Mouse (Mus musculus) WW6 (cell line): Measurements from ENCODE around the gene Tmem252.

Source experiments
- DNase-seq: peaks from one replicate; pipeline ENCODE4 v3.0.0-alpha.2; 2013; ENCODE audit warnings: low read depth, low spot score

Gene Tmem252

GRCm38 (mm10) chr19:24720448-24720847 lies 46.6 kb downstream of the Tmem252 start:
- no peak for DNase-seq

GRCm38 (mm10) chr19:24724362-24724761 lies 50.6 kb downstream of the Tmem252 start:
- no peak for DNase-seq

- DNase-seq: no peak
Observed at GRCm38 (mm10) chr19:24730661-24731060, 56.9 kb downstream of the Tmem252 start.
